Mouse (Mus musculus): ENCODE data around the gene Lasp1. TPM values are rescaled to one million over a fixed set of nuclear protein-coding genes. Genes with fewer than 3 reads are reported as not detected.
"Not testable (repeated sequence)": the region's sequence is repeated elsewhere in the genome, so short reads cannot be mapped to it uniquely, and the experiment has no call there.

Lasp1 gene
- total RNA-seq, 2 experiments from 2014 or later = 88.1 to 91.4 TPM

DNA sequence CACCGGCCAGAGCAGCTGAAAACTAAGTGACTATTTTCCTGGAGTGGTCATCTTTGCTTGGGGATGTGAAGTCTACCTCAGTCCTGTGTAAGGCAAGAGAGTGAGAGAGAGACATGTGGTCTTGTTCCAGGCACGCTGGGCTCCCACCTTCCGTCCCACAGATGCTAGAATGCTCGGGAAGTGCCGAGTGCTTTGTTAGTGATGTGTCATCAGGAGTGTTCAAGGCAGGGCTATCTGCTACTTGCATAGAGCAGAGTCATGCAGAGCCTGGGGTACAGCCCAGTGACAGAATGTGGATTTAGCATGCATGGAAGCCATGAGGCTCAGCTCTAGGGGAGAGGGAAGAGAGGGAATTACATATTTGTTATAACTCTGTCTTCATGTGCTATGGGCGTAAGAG lies 28.9 kb downstream of the Lasp1 start:
- no peak overlapping the region for H3K4me3 ChIP-seq
- no peak for DNase-seq (ENCODE audit: low spot score in 2 of 2)
- TF ChIP-seq CTCF (conservative IDR thresholded peaks at IDR 0.05) = no peak
- no peak overlapping the region for H3K27ac ChIP-seq

DNA sequence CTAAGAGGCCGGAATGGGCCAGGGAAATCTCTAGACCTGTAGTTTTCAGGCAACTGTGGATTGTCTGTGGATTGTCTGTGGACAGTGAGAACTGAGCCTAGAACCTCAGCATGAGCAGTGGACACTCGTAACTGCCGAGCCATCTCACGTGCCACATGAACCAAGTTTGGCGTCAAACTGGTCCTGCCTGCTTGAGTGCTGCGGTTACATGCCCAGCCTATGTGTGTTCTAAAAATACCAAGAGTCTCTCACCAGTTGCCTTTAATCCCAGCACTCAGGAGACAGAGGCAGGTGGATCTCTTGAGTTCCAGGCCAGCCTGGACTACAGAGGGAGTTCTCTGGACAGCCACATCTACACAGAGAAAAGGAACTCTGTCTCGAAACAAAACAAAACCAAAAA lies 30.6 kb downstream of the Lasp1 start:
- Histone ChIP-seq H3K4me3 (no peak overlapping the region), H3K27ac (no peak overlapping the region)
- no peak for DNase-seq (ENCODE audit: low spot score in 2 of 2)
- no peak for TF ChIP-seq CTCF (conservative IDR thresholded peaks at IDR 0.05)

DNA sequence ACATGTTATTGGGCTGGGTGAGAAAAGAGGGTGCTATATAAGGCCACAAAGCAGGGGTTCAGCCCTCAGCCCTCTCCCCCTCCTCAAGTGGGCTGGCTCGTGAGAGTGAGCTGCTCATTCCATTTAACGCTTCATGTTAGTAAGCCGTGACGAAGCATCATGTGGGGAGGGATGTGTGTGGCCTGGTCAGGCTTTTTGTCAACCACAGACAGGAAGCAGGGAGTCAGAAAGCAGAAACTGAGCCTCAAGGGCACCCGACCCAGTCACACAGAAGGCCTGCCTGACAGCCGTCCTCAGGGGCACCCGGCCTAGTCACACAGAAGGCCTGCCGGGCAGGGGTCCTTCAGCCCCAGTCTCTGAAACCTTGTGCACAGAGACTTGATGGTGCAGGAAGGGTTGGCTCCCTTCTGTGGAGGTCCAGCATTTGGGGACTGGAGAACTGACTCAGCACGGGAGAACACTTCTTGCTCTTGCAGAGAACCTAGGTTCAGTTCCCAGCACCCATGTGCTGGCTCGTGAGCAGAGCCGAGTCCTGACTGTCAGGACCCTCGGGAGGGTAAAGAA lies 31.2 kb downstream of the Lasp1 start:
- no peak for DNase-seq (ENCODE audit: low spot score in 2 of 2)
- no peak overlapping the region for H3K4me3 ChIP-seq
- H3K27ac ChIP-seq = no peak overlapping the region
- TF ChIP-seq CTCF (conservative IDR thresholded peaks at IDR 0.05) = no peak

DNA sequence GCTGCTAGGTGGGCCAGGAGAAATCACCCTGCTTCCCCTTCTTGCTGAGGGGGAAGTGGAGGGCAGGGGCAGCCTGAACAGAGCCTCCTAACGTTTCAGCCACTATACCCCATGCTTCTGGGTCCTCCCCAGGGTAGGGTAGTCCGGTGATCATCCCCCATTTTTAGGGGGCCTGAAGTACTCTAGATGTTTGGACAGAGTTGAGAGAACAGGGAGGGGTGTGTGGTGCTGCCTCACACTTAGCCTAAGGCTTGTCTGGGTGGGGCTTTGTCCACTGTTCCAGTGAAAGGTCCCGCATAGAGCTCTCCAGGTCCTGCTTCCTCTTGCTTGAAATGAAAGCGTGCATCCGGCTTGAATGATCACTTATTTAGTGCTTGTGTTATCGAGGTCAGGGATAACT lies 31.7 kb downstream of the Lasp1 start:
- TF ChIP-seq CTCF (conservative IDR thresholded peaks at IDR 0.05) = no peak
- Histone ChIP-seq H3K27ac (no peak overlapping the region), H3K4me3 (no peak overlapping the region)
- DNase-seq (ENCODE audit: low spot score in 2 of 2) = no peak

DNA sequence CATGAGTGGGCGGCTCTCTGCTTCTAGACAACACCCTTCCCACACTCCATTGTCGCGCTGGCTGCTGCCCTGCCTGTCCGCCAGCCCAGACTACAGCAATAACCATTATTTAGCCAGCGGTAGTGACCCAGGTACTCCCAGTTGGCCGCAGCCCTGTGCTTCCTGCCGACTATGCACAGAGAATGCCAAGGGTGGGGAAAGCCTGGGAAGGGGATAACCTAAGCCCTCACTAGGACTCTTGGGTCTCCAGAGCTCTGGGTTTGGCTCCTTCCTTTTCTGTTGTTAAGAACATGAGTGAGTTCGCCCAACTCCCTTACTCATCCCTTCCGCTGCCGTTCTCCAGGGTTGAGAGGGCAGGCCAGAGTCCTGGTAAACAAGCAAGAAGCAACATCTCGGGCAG lies 33.2 kb downstream of the Lasp1 start:
- H3K4me3 ChIP-seq = no peak overlapping the region
- TF ChIP-seq CTCF (conservative IDR thresholded peaks at IDR 0.05) = no peak
- no peak overlapping the region for H3K27ac ChIP-seq
- no peak for DNase-seq (ENCODE audit: low spot score in 2 of 2)

DNA sequence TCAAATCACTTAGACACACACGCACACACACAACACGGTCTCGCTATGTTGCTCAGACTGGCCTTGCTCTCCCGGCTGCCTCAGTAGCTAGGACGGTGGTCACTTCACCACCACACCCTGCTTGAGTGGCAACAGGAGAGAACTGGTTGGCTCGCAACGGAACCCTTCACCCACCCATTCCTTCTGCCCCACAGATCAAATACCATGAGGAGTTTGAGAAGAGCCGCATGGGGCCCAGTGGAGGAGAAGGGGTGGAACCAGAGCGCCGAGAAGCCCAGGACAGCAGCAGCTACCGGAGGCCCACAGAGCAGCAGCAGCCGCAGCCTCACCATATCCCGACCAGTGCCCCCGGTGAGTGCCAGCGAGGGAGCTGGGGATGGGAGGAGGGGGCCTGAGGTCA lies 34.6 kb downstream of the Lasp1 start:
- Histone ChIP-seq H3K27ac (no peak overlapping the region), H3K4me3 (no peak overlapping the region)
- no peak for DNase-seq (ENCODE audit: low spot score in 2 of 2)
- no peak for TF ChIP-seq CTCF (conservative IDR thresholded peaks at IDR 0.05)

DNA sequence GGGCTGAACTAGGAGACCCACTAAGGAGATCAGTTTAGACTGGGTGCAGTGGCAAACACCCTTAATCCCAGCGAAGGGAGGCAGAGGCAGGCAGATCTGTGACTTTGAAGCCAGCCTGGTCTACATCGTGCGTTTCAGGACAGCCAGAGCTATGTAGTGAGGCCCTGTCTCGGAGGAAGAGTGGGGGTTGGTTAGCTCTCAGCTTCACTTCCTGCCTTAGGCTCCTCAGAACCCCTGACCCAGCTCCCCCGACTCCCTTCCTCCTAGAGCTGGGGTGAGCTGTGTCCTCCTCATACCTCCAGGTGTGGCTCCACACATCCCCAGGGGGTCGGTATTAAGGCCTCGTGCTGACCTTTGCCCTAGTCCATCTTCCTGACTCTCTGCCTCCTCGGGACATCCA lies 37.7 kb downstream of the Lasp1 start:
- Histone ChIP-seq H3K4me3 (no peak overlapping the region), H3K27ac (no peak overlapping the region)
- no peak for DNase-seq (ENCODE audit: low spot score in 2 of 2)
- no peak for TF ChIP-seq CTCF (conservative IDR thresholded peaks at IDR 0.05)

DNA sequence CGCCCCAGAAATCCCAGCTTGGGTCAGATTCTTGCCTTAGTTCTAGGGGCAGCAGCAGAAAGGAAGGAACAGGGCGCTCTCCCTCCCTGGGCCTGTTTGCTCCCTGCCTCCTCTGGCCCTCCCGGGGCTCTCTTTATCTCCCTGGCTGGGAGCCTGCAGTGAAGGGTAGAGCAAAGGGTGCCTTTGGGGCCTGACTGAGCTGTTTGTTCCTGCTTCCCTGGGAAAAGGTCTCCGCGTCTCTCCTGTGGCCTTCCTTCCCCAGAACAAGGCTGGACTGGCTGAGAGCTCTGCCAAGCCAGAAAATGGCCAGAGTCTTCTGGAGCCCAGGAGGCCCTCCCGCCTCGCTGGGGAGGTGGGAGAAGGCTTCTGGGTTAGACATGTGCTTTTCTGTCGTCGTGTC lies 38.3 kb downstream of the Lasp1 start:
- not testable (repeated sequence) for H3K27ac ChIP-seq; H3K4me3 ChIP-seq; DNase-seq (ENCODE audit: low spot score in 2 of 2)

DNA sequence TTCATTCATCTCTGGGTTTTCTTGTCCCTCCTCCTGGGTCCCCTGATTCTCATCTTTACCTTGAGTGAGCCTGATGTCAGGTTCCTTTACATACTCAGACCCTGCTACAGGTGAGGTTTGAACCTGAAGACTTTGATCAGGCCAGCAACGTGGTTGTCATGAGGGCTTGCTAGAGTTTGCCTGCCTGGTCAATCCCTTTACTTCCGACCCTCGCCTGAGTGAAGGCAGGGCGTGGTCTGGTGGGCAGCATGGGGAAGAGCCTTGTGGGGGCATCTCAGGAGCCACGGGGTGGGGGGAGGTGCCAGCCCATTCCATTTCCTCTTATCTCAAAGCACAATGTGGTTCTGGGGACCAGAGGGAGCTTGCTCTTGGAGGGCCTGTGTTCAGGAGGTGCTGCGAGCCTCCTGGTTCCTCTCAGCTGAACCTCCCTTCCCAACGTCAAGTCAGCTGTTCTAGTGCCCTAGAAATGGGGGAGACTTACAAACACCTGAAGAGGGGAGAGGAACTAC lies 38.9 kb downstream of the Lasp1 start:
- H3K27ac ChIP-seq = no peak overlapping the region
- no peak for DNase-seq (ENCODE audit: low spot score in 2 of 2)
- TF ChIP-seq CTCF (conservative IDR thresholded peaks at IDR 0.05) = no peak
- no peak overlapping the region for H3K4me3 ChIP-seq

DNA sequence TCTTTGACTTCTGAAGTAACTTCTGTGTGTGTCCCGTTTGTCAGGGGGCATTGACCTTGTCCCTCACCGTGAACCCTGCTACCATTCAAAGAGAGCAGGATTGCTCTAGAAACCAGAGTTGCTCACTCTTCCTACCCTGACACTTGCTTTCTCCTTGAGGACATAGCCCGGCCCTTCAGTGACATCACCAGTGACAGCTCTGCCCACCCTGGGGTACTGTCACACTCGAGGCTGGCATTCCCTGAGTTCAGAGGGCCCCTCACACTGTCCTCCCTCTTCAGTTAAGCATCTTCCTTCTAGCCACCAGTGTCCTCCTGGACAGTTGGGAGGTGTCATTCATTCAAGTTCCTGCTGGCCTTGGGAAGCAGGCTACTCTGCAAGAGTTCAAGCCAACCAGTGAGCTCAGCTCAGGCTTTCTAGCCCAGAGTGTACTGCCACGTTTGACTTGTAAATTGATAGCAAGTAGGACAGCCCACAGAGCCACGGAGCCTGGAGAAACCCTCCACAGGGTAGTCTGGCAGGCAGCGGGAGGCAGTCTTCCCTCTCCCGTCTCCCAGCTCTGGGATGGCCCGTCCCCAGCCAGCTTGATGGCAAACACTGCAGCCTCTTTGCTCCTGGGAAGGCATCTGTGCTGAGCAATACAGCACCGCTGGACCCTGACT lies 40.1 kb downstream of the Lasp1 start:
- Histone ChIP-seq H3K27ac (peak overlapping the region; percentile 10; the same call in 1 of the 2 replicates), H3K4me3 (no peak overlapping the region)
- no peak for DNase-seq (ENCODE audit: low spot score in 2 of 2)
- no peak for TF ChIP-seq CTCF (conservative IDR thresholded peaks at IDR 0.05)

DNA sequence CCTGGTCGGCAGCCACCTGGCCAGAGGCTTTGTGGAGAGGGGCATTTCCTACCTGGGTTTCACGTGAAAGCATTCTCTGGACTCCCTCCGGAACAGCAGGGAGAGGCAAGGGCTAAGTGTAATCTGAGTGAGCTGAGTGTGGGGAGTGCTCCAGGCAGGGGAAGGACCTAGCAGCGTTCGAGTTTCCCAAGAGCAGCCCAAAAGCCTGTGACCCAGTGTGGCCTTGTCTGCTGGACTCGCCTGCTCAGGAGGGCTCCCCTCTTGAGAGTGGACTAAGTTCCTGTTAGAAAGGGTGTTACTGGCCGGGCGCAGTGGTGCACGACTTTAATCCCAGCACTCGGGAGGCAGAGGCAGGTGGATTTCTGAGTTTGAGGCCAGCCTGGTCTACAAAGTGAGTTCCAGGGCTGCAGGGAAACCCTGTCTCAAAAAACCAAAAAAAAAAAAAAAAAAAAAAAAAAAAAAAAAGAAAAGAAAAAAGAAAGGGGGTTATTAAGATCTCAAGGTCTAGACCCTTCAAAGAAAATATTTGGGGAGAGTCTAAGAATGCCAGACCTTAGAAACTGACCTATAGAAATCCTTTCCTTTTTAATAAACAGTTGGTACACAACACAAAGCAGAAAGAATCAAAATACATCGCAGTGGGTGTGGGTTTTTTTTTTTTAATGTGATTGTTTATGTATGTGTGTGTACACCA lies 40.8 kb downstream of the Lasp1 start:
- no peak for DNase-seq (ENCODE audit: low spot score in 2 of 2)
- no peak for TF ChIP-seq CTCF (conservative IDR thresholded peaks at IDR 0.05)
- H3K27ac ChIP-seq = peak overlapping the region; percentile 97
- H3K4me3 ChIP-seq = no peak overlapping the region

DNA sequence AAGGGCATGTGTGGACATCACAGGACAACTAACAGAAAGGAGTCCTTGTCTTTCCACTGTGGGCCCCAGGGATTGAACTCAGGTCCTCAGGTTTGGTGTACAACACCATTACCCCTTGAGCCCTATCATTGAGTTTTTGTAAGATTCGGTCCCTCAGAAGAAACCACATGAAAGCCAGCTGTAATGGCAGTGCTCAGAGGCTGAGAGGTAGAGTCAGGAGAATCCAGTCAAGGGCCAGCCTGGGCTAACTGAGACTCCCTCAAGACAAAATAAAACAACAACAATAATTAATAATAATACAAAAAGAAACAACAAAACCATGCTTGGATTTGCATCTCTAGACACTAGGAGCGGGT lies 41.3 kb downstream of the Lasp1 start:
- H3K4me3 ChIP-seq = peak overlapping the region; percentile 81; the same call in 1 of the 2 replicates
- no peak for DNase-seq (ENCODE audit: low spot score in 2 of 2)
- no peak for TF ChIP-seq CTCF (conservative IDR thresholded peaks at IDR 0.05)
- peak overlapping the region; percentile 97 for H3K27ac ChIP-seq

DNA sequence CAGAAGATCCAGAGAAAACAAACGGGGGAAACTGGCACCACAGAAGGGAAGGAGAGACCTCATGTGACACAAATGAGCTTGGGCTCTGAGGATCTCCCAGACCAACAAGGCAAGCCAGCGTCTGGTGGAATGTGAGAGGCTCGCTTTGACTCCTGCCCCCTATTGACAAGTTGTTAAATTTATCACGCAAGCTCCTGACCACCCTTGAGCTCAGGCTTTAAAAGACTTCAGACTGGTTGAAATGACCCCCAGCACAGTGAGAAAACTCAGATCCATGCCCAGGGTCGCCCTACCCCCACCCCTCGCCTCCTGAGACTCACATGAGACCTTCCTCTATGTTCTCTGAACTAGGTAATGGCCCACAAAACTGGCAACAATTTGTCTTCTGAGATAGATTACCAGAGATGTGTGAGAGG lies 41.7 kb downstream of the Lasp1 start, which contains the start of gene B230217C12Rik:
TSS of gene B230217C12Rik (plus strand) at position 242 of the 416 bp plus-strand sequence.
- peak; percentile 72 for TF ChIP-seq CTCF (conservative IDR thresholded peaks at IDR 0.05)
- DNase-seq (ENCODE audit: low spot score in 2 of 2) = no peak

More for the DNA sequence above, 41.7 kb downstream of the Lasp1 start, which contains the start of gene B230217C12Rik:
- Histone ChIP-seq H3K27ac (peak within 1 kb of the TSS; percentile 97), H3K4me3 (peak within 1 kb of the TSS; percentile 81)
